Mouse (Mus musculus) MEL (cell line): ENCODE measurements around the gene Chd2. TPM values are rescaled to one million over a fixed set of nuclear protein-coding genes. Genes with fewer than 3 reads are reported as not detected.
A peak's percentile ranks its signal among the peaks of the same experiment; 100 is the strongest.

Source experiments
- DNase-seq: peaks from one replicate; pipeline ENCODE4 v3.0.0; 2011; ENCODE audit warnings: low read depth, low spot score
- H3K27ac ChIP-seq: 2 replicates; pipeline ENCODE4 v1.5.1; 2012; ENCODE audit warnings: low read depth, mild to moderate bottlenecking, control low read depth, low read length, moderate library complexity; ENCODE audit not compliant: control insufficient read depth
- H3K27me3 ChIP-seq, 2 experiments: fragments of 150-350 bp in 1 of 2; sonication (generic) in 1 of 2; 2 replicates each; pipeline ENCODE4 v1.6.1; 2012; ENCODE audit warnings: low read length in 2 of 2, mild to moderate bottlenecking in 2 of 2, improper control_type of control experiment in 1 of 2, moderate library complexity in 1 of 2; ENCODE audit not compliant: insufficient read depth in 2 of 2, control insufficient read depth in 1 of 2
- H3K36me3 ChIP-seq, 2 experiments: 2 replicates each; pipeline ENCODE4 v1.6.1; 2012 to 2014; ENCODE audit warnings: low read length in 2 of 2, improper control_type of control experiment in 1 of 2, inconsistent platforms in 1 of 2, mild to moderate bottlenecking in 1 of 2; ENCODE audit not compliant: insufficient read depth in 2 of 2, control insufficient read depth in 1 of 2
- H3K4me1 ChIP-seq, 2 experiments: fragments of 150-350 bp in 1 of 2; sonication (generic) in 1 of 2; 2 replicates each; pipeline ENCODE4 v1.6.1; 2012; ENCODE audit warnings: low read length in 2 of 2, improper control_type of control experiment in 1 of 2, mild to moderate bottlenecking in 1 of 2; ENCODE audit not compliant: insufficient read depth in 2 of 2, control insufficient read depth in 1 of 2
- H3K4me3 ChIP-seq, 2 experiments: fragments of 150-350 bp in 1 of 2; sonication (generic) in 1 of 2; 2 replicates each; pipeline ENCODE4 v1.5.1; 2012; ENCODE audit warnings: low read depth in 2 of 2, low read length in 2 of 2, mild to moderate bottlenecking in 2 of 2, moderate library complexity in 2 of 2, control low read depth in 1 of 2, improper control_type of control experiment in 1 of 2; ENCODE audit not compliant: control insufficient read depth in 1 of 2, insufficient read depth in 1 of 2
- H3K79me2 ChIP-seq: 2 replicates; pipeline ENCODE4 v1.6.1; 2012; ENCODE audit warnings: mild to moderate bottlenecking, low read length, moderate library complexity; ENCODE audit not compliant: control insufficient read depth, poor library complexity, insufficient read depth
- H3K9ac ChIP-seq: 2 replicates; pipeline ENCODE4 v1.6.1; 2012; ENCODE audit warnings: low read depth, mild to moderate bottlenecking, control low read depth, low read length, moderate library complexity; ENCODE audit not compliant: control insufficient read depth, poor library complexity, severe bottlenecking
- H3K9me3 ChIP-seq: fragments of 150-350 bp; sonication (generic); replicated peaks from 2 replicates; pipeline ENCODE4 v1.6.1; 2012; ENCODE audit warnings: mild to moderate bottlenecking, low read length, improper control_type of control experiment, moderate library complexity; ENCODE audit not compliant: insufficient read depth
- BHLHE40 ChIP-seq: IDR thresholded peaks from 2 replicates; pipeline ENCODE4 v1.6.1; 2012; ENCODE audit warnings: low read depth, mild to moderate bottlenecking, inconsistent platforms, low read length, improper control_type of control experiment, borderline replicate concordance
- CHD1 ChIP-seq: IDR thresholded peaks from 2 replicates; pipeline ENCODE4 v1.6.1; 2012; ENCODE audit warnings: low read depth, mild to moderate bottlenecking, inconsistent platforms, low read length, improper control_type of control experiment
- CHD2 ChIP-seq: IDR thresholded peaks from 2 replicates; pipeline ENCODE4 v1.6.1; 2011; ENCODE audit warnings: low read length, improper control_type of control experiment
- CTCF ChIP-seq, 3 experiments: IDR thresholded peaks in 2 of 3; conservative IDR thresholded peaks in 1 of 3; 2 replicates each; pipeline ENCODE4 v1.5.1; 2011 to 2012; ENCODE audit warnings: low read length in 3 of 3, low read depth in 2 of 3, mild to moderate bottlenecking in 2 of 3, improper control_type of control experiment in 1 of 3, inconsistent platforms in 1 of 3, mixed read lengths in 1 of 3, moderate library complexity in 1 of 3; ENCODE audit not compliant: control insufficient read depth in 1 of 3, insufficient read depth in 1 of 3, poor library complexity in 1 of 3, severe bottlenecking in 1 of 3
- E2F4 ChIP-seq: IDR thresholded peaks from 2 replicates; pipeline ENCODE4 v1.6.1; 2011; ENCODE audit warnings: low read depth, low read length, improper control_type of control experiment, borderline replicate concordance
- GABPA ChIP-seq: IDR thresholded peaks from 2 replicates; pipeline ENCODE4 v1.6.1; 2012; ENCODE audit warnings: low read depth, mild to moderate bottlenecking, inconsistent platforms, low read length, improper control_type of control experiment, moderate library complexity
- HCFC1 ChIP-seq: IDR thresholded peaks from 2 replicates; pipeline ENCODE4 v1.6.1; 2012; ENCODE audit warnings: low read depth, mild to moderate bottlenecking, inconsistent platforms, low read length, improper control_type of control experiment, moderate library complexity
- MAX ChIP-seq: IDR thresholded peaks from 2 replicates; pipeline ENCODE4 v1.6.1; 2011; ENCODE audit warnings: low read length, improper control_type of control experiment
- MEF2A ChIP-seq: IDR thresholded peaks from 2 replicates; pipeline ENCODE4 v1.6.1; 2014; ENCODE audit warnings: low read depth, mild to moderate bottlenecking, inconsistent platforms, low read length, improper control_type of control experiment; ENCODE audit not compliant: poor library complexity, insufficient replicate concordance, severe bottlenecking; ENCODE audit errors: extremely low read depth
- MXI1 ChIP-seq: IDR thresholded peaks from 2 replicates; pipeline ENCODE4 v1.6.1; 2011; ENCODE audit warnings: mild to moderate bottlenecking, low read depth, low read length, improper control_type of control experiment
- MYB ChIP-seq: IDR thresholded peaks from 2 replicates; pipeline ENCODE4 v1.6.1; 2011; ENCODE audit warnings: mild to moderate bottlenecking, low read depth, low read length, improper control_type of control experiment
- MYC ChIP-seq: IDR thresholded peaks from 2 replicates; pipeline ENCODE4 v1.6.1; 2011; ENCODE audit warnings: low read depth, mild to moderate bottlenecking, low read length, improper control_type of control experiment, moderate library complexity
- NELFE ChIP-seq: IDR thresholded peaks from 2 replicates; pipeline ENCODE4 v1.6.1; 2011; ENCODE audit warnings: low read depth, low read length, improper control_type of control experiment
- POLR2A ChIP-seq, 2 experiments: IDR thresholded peaks; 2 replicates each; pipeline ENCODE4 v1.6.1; 2011 to 2012; ENCODE audit warnings: low read length in 2 of 2, mild to moderate bottlenecking in 2 of 2, control low read depth in 1 of 2, improper control_type of control experiment in 1 of 2, low read depth in 1 of 2, moderate library complexity in 1 of 2; ENCODE audit not compliant: control insufficient read depth in 1 of 2, insufficient read depth in 1 of 2, poor library complexity in 1 of 2
- POLR2AphosphoS2 ChIP-seq: IDR thresholded peaks from 2 replicates; pipeline ENCODE4 v1.6.1; 2011; ENCODE audit warnings: low read length, improper control_type of control experiment
- RAD21 ChIP-seq: IDR thresholded peaks from 2 replicates; pipeline ENCODE4 v1.6.1; 2011; ENCODE audit warnings: mild to moderate bottlenecking, low read depth, low read length, improper control_type of control experiment
- SIN3A ChIP-seq: IDR thresholded peaks from 2 replicates; pipeline ENCODE4 v1.6.1; 2012; ENCODE audit warnings: low read length, improper control_type of control experiment, inconsistent platforms
- TAL1 ChIP-seq: IDR thresholded peaks from 2 replicates; pipeline ENCODE4 v1.6.1; 2012; ENCODE audit warnings: mild to moderate bottlenecking, inconsistent platforms, low read length, moderate library complexity, mixed read lengths
- TCF12 ChIP-seq: IDR thresholded peaks from 2 replicates; pipeline ENCODE4 v1.6.1; 2014; ENCODE audit warnings: low read depth, mild to moderate bottlenecking, inconsistent platforms, low read length, improper control_type of control experiment, moderate library complexity
- UBTF ChIP-seq: IDR thresholded peaks from 2 replicates; pipeline ENCODE4 v1.6.1; 2012; ENCODE audit warnings: low read depth, mild to moderate bottlenecking, inconsistent platforms, low read length, improper control_type of control experiment, moderate library complexity, borderline replicate concordance; ENCODE audit not compliant: insufficient read depth
- USF1 ChIP-seq: IDR thresholded peaks from 2 replicates; pipeline ENCODE4 v1.6.1; 2014; ENCODE audit warnings: low read depth, mild to moderate bottlenecking, inconsistent platforms, low read length, improper control_type of control experiment, moderate library complexity
- ZKSCAN1 ChIP-seq: IDR thresholded peaks from 2 replicates; pipeline ENCODE4 v1.6.1; 2012; ENCODE audit warnings: low read depth, mild to moderate bottlenecking, inconsistent platforms, low read length, improper control_type of control experiment, moderate library complexity
- ZMIZ1 ChIP-seq: IDR thresholded peaks from 2 replicates; pipeline ENCODE4 v1.6.1; 2012; ENCODE audit warnings: low read depth, mild to moderate bottlenecking, inconsistent platforms, low read length, improper control_type of control experiment, moderate library complexity
- ZNF384 ChIP-seq: IDR thresholded peaks from 2 replicates; pipeline ENCODE4 v1.6.1; 2012; ENCODE audit warnings: low read depth, mild to moderate bottlenecking, inconsistent platforms, low read length, improper control_type of control experiment
- polyA plus RNA-seq, 2 experiments: library from polyadenylated mRNA; stranded (reverse) in 1 of 2; unstranded in 1 of 2; fragments of >175 nt in 1 of 2; fragments of >200 nt in 1 of 2; gene quantifications; 2 replicates each; pipeline versions ENCODE4 v1.2.1 to v1.2.4; 2012; ENCODE audit warnings: low replicate concordance in 2 of 2, low read depth in 1 of 2; ENCODE audit not compliant: insufficient read length in 2 of 2, insufficient read depth in 1 of 2, missing spikeins in 1 of 2
- total RNA-seq: library from RNA; depleted of rRNA; stranded (reverse); fragments of 300-350 nt; gene quantifications from 2 replicates; pipeline ENCODE4 v1.2.3, GENCODE M21; 2012

Gene Chd2
- total and polyA plus RNA-seq, 3 experiments = 9.9 to 275 (median 21.4) TPM

DNA sequence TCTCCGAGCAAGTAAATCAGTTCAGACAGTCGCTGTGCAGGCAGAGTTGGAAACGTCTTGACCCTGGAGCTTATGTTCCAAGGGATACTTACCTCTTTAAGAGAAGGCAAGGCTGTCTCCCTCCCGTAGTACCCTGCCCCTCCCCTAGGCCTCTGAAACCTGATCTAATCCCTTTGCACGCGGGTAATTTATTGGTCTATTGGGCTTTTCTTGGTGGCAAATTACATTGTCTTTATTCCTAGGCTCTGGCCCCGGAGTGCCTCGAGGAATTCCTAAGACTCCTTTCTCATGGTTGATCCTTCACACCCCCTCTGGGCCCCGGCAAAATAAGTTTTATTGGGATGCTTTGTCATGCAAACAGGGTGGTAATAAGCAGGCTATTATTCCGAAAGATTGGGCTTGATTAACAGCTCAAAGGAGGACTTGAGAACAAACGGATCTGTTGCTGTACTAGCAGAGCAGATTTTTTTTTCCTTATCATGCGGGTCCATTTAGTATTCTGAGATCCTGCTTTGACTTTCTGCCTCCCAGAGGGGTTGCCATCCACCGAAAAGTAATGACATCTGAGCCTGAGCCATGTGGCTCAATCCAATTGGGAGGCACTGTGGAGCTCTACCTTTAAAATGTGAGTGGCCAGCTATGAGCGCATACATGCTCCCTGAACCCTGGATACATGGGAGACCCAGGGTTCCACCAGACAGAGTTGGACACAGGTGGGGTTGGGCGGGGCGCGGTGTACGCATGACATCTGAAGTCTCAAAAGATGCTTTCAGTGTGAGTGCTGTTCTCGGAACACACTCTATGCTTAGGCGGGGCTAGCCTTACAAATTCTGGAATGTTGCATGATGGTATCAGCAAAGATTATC, 141.3 kb downstream of the Chd2 start:
- no peaks in the 10 kb centered on the region for H3K4me1 ChIP-seq
- H3K79me2 ChIP-seq = no peaks in the 10 kb centered on the region
- TF ChIP-seq ZMIZ1 (no peak), E2F4 (no peak), NELFE (no peak), ZKSCAN1 (no peak), POLR2AphosphoS2 (no peak), UBTF (no peak), MEF2A (no peak)
- no peaks in the 10 kb centered on the region for H3K36me3 ChIP-seq
- no peaks in the 10 kb centered on the region for H3K27me3 ChIP-seq
- no peak for DNase-seq
- H3K27ac ChIP-seq = no peak overlapping the region
- H3K4me3 ChIP-seq = no peak overlapping the region
- H3K9me3 ChIP-seq = no peaks in the 10 kb centered on the region
- H3K9ac ChIP-seq = no peak overlapping the region

DNA sequence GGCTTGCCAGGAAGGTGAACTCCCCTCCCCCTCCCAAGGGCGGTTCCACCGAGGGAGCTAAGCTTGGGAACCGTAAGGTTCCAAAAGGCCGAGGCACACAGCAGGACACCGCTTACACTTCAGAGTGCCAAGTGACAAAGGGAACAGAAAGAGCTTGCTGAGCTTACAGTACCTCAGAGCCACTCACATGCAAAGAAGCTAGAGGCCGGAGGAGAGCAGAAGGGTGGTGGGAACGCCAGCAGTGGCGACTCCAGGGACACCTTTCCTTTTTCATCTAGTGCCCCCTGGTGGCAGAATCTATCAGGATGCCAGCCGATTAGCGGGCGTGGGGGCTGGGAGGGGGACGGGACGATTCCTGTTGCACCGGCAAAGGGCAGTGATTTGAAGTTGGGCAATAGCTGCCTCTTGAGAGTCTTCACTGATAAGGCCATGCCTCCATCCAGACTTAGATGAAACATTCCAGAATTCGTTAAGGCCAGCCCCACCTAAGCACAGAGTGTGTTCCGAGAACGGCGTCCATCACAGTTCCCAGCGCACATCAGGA, 142.1 kb downstream of the Chd2 start:
- H3K9ac ChIP-seq = no peak overlapping the region
- no peak for DNase-seq
- H3K79me2 ChIP-seq = no peaks in the 10 kb centered on the region
- no peak overlapping the region for H3K4me3 ChIP-seq
- H3K27ac ChIP-seq = no peak overlapping the region
- no peaks in the 10 kb centered on the region for H3K27me3 ChIP-seq
- peak in 2 of 3 experiments; percentile 7 to 34; a peak in 3 of 6 replicates for TF ChIP-seq CTCF (IDR thresholded peaks at IDR 0.05 in 2 of 3, conservative IDR thresholded peaks at IDR 0.05 in 1 of 3; ENCODE audit: control insufficient read depth in 1 of 3, insufficient read depth in 1 of 3, low read depth in 2 of 3, low read length in 3 of 3, poor library complexity in 1 of 3, severe bottlenecking in 1 of 3)
- TF ChIP-seq E2F4 = no peak
- H3K9me3 ChIP-seq = no peaks in the 10 kb centered on the region
- H3K4me1 ChIP-seq = no peaks in the 10 kb centered on the region
- no peaks in the 10 kb centered on the region for H3K36me3 ChIP-seq

DNA sequence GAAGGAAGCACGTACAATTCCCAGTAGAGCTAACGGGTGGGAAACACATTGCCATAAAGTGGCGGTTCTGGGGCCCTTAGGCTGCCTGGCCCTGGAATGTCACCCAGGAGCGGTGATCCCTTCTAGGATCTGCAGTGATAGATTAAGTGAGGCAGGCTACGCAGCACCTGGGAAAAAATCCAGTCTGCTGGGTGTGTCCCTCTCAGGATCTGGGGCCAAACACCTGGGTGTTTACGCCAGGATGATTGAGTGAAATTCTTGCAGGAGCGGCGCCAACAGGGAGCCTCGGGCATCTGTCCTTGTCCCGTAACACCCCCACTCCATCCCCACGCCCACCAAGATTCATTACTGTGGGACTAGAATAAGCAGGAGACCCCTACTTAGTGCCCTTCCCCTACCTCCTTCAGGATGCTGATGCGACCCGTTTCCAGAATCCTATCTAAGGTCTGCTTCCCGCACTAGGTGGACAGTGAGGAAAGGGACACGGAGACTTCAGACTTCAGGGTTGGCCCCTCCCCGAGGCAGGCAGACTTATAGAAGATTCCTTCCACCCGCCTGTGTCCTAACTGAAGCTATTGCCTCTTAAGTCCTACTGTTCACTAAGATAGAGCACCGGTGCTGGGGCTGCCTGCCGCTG, 142.7 kb downstream of the Chd2 start:
- Histone ChIP-seq H3K27me3 (no peaks in the 10 kb centered on the region), H3K79me2 (no peaks in the 10 kb centered on the region), H3K27ac (no peak overlapping the region), H3K9me3 (no peaks in the 10 kb centered on the region), H3K9ac (no peak overlapping the region), H3K4me3 (no peak overlapping the region), H3K4me1 (no peaks in the 10 kb centered on the region), H3K36me3 (no peaks in the 10 kb centered on the region)
- DNase-seq = no peak
- TF ChIP-seq TCF12 = no peak
- no peak for TF ChIP-seq MAX
- no peak for TF ChIP-seq GABPA
- no peak for TF ChIP-seq POLR2AphosphoS2
- no peak for TF ChIP-seq BHLHE40
- no peak for TF ChIP-seq RAD21
- TF ChIP-seq SIN3A = no peak
- no peak for TF ChIP-seq E2F4
- TF ChIP-seq HCFC1 = no peak
- no peak for TF ChIP-seq MYC
- TF ChIP-seq ZNF384 = no peak
- no peak for TF ChIP-seq MXI1
- TF ChIP-seq NELFE = no peak
- no peak for TF ChIP-seq CHD1
- TF ChIP-seq CHD2 = no peak
- no peak for TF ChIP-seq MYB
- no peak for TF ChIP-seq POLR2A (IDR thresholded peaks at IDR 0.05; ENCODE audit: control insufficient read depth in 1 of 2, insufficient read depth in 1 of 2, low read depth in 1 of 2, low read length in 2 of 2, poor library complexity in 1 of 2)
- no peak for TF ChIP-seq TAL1
- no peak for TF ChIP-seq USF1
